Mouse (Mus musculus) liver, embryonic 11.5 days (tissue): ENCODE data around the gene Fgfr2. TPM values are rescaled to one million over a fixed set of nuclear protein-coding genes. Genes with fewer than 3 reads are reported as not detected.

Source experiments
- ATAC-seq: fragments of 200-750 bp; cut with Nextera tagmentation; replicated peaks from 2 replicates; pipeline ENCODE4 v1.8.0; 2017; ENCODE audit warnings: moderate number of reproducible peaks, mild to moderate bottlenecking, moderate TSS enrichment, moderate library complexity; ENCODE audit not compliant: low FRiP score
- DNase-seq: peaks from one replicate; pipeline ENCODE4 v3.0.0-alpha.2; 2017; ENCODE audit warnings: low spot score
- H3K27ac ChIP-seq: fragments of 300-500 bp; sonication (generic); 2 replicates; pipeline ENCODE4 v1.5.1; 2014; ENCODE audit warnings: mild to moderate bottlenecking, low read depth, low read length, control low read depth
- H3K27me3 ChIP-seq: fragments of 300-500 bp; sonication (generic); replicated peaks from 2 replicates; pipeline ENCODE4 v1.6.1; 2014; ENCODE audit warnings: low read length, mixed read lengths; ENCODE audit not compliant: control insufficient read depth, insufficient read depth
- H3K36me3 ChIP-seq: fragments of 300-500 bp; sonication (generic); 2 replicates; pipeline ENCODE4 v1.6.1; 2014; ENCODE audit warnings: mild to moderate bottlenecking, low read length, moderate library complexity, mixed read lengths; ENCODE audit not compliant: control insufficient read depth, insufficient read depth
- H3K4me1 ChIP-seq: fragments of 300-500 bp; sonication (generic); replicated peaks from 2 replicates; pipeline ENCODE4 v1.6.1; 2014; ENCODE audit warnings: low read length, mixed read lengths; ENCODE audit not compliant: control insufficient read depth, insufficient read depth
- H3K4me2 ChIP-seq: fragments of 300-500 bp; sonication (generic); 2 replicates; pipeline ENCODE4 v1.6.1; 2014; ENCODE audit warnings: mild to moderate bottlenecking, control low read depth, moderate library complexity
- H3K4me3 ChIP-seq: fragments of 300-500 bp; sonication (generic); 2 replicates; pipeline ENCODE4 v1.5.1; 2014; ENCODE audit warnings: low read depth, low read length, control low read depth
- H3K9ac ChIP-seq: fragments of 300-500 bp; sonication (generic); 2 replicates; pipeline ENCODE4 v1.6.1; 2014; ENCODE audit warnings: low read depth, low read length, control low read depth
- H3K9me3 ChIP-seq: fragments of 300-500 bp; sonication (generic); 2 replicates; pipeline ENCODE4 v1.6.1; 2016; ENCODE audit warnings: low read length, inconsistent platforms, mixed read lengths; ENCODE audit not compliant: control insufficient read depth
- WGBS: fragments of 180-500 bp; shearing (Covaris S2); extraction: QIAGEN DNeasy Blood & Tissue Kit; methylation state at CpG from one replicate; pipeline ENCODE4 v1.1.7; 2014; 5-methylcytosine and 5-hydroxymethylcytosine counted together
- polyA plus RNA-seq: library from polyadenylated mRNA; unstranded; fragments of >200 nt; fragmentation: Nextera tagmentation; extraction: Ambion mirVana; gene quantifications from 2 replicates; pipeline ENCODE4 v1.2.1, GENCODE M21; 2014

Fgfr2 gene
- polyA plus RNA-seq, 1 experiment from 2014 or later: 32.6 TPM

- Histone ChIP-seq H3K4me3 (no peak overlapping the region), H3K27me3 (no peaks in the 10 kb centered on the region), H3K9ac (no peak overlapping the region), H3K36me3 (no peaks in the 10 kb centered on the region), H3K4me2 (no peak overlapping the region), H3K9me3 (no peaks in the 10 kb centered on the region), H3K27ac (no peak overlapping the region), H3K4me1 (no peaks in the 10 kb centered on the region)
- DNase-seq (no peak), ATAC-seq (no peak)
- 69% methylated on average over 3 of the region's 3 CpGs for WGBS
These were observed 1048.6 kb downstream of the Fgfr2 start for GRCm38 (mm10) chr7:132074503-132074902.

DNA sequence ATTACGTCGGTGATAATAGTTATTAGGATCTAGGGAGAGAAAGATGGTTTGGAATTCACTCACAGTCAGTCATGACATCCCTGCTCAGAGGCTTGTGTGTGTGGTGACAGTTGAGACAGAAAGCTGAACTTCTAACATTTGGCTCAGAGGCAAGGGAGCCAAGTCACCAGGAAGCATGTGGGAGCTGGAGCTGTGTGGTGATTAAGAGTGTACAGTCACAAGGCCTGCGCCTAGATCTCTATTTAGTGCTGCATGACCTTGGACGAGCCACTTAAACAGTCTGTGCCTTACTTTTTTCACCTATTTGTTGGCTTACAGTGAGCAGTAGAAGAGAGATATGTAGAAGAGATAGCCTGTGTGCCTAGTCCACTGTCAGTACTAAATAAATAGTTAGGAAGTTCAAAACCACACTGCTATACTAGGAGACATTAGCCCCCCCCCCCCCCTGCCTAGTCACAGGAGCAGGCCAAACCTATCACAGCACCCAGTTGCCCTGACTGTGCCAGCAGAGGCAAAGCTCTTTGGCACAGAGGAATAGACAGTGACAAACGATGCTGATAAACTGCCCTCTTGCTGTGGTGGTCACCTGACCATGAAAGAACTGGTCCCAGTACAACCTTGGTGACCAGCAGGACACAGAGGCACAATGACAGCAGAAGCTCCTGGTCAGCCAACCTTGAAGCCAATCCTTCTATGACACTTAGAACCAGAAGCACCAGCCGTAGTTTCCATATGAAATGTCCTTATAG is 1052.1 kb downstream of the Fgfr2 start:
- H3K27ac ChIP-seq: no peak overlapping the region
- H3K36me3 ChIP-seq: no peaks in the 10 kb centered on the region
- H3K27me3 ChIP-seq: no peaks in the 10 kb centered on the region
- DNase-seq: no peak
- WGBS: 84% methylated on average over 6 of the region's 6 CpGs
- H3K9me3 ChIP-seq: no peaks in the 10 kb centered on the region
- H3K4me2 ChIP-seq: no peak overlapping the region
- H3K4me3 ChIP-seq: no peak overlapping the region
- ATAC-seq: no peak
- no peak overlapping the region for H3K9ac ChIP-seq
- no peaks in the 10 kb centered on the region for H3K4me1 ChIP-seq

- Histone ChIP-seq H3K4me1 (no peaks in the 10 kb centered on the region), H3K27me3 (no peaks in the 10 kb centered on the region), H3K36me3 (no peaks in the 10 kb centered on the region), H3K27ac (no peak overlapping the region), H3K9me3 (no peaks in the 10 kb centered on the region), H3K4me2 (no peak overlapping the region), H3K9ac (no peak overlapping the region), H3K4me3 (no peak overlapping the region)
- DNase-seq: no peak
- 71% methylated on average over 5 of the region's 5 CpGs for WGBS
- ATAC-seq: no peak
These were observed 1055.2 kb downstream of the Fgfr2 start for GRCm38 (mm10) chr7:132067951-132068350.

- no peak for ATAC-seq
- Histone ChIP-seq H3K27me3 (no peaks in the 10 kb centered on the region), H3K27ac (no peak overlapping the region)
These were observed 1055.6 kb downstream of the Fgfr2 start for GRCm38 (mm10) chr7:132067511-132067910.

GRCm38 (mm10) chr7:132060116-132060515 is 1063.0 kb downstream of the Fgfr2 start:
- Histone ChIP-seq H3K9me3 (no peaks in the 10 kb centered on the region), H3K4me3 (no peak overlapping the region), H3K4me1 (no peaks in the 10 kb centered on the region), H3K9ac (no peak overlapping the region), H3K27me3 (no peaks in the 10 kb centered on the region), H3K36me3 (no peaks in the 10 kb centered on the region), H3K4me2 (no peak overlapping the region), H3K27ac (no peak overlapping the region)
- no peak for ATAC-seq
- peak; percentile 34 for DNase-seq
- WGBS: 71% methylated on average over 7 of the region's 7 CpGs

More at GRCm38 (mm10) chr7:132067511-132067910, 1055.6 kb downstream of the Fgfr2 start:
- Histone ChIP-seq H3K9ac (no peak overlapping the region), H3K4me2 (no peak overlapping the region), H3K4me3 (no peak overlapping the region), H3K4me1 (no peaks in the 10 kb centered on the region), H3K9me3 (no peaks in the 10 kb centered on the region), H3K36me3 (no peaks in the 10 kb centered on the region)
- DNase-seq: no peak
- 72% methylated on average over 5 of the region's 5 CpGs for WGBS

GRCm38 (mm10) chr7:132056565-132056964 is 1066.6 kb downstream of the Fgfr2 start:
- no peak for DNase-seq

GRCm38 (mm10) chr7:132046662-132047061 is 1076.5 kb downstream of the Fgfr2 start:
- ATAC-seq: no peak
- H3K4me1 ChIP-seq: no peaks in the 10 kb centered on the region
- no peak overlapping the region for H3K9ac ChIP-seq

More at GRCm38 (mm10) chr7:132056565-132056964, 1066.6 kb downstream of the Fgfr2 start:
- Histone ChIP-seq H3K4me2 (no peak overlapping the region), H3K27me3 (no peaks in the 10 kb centered on the region), H3K4me3 (no peak overlapping the region), H3K9me3 (no peaks in the 10 kb centered on the region), H3K9ac (no peak overlapping the region), H3K36me3 (no peaks in the 10 kb centered on the region), H3K4me1 (no peaks in the 10 kb centered on the region), H3K27ac (no peak overlapping the region)
- ATAC-seq: no peak
- 82% methylated on average over 7 of the region's 7 CpGs for WGBS

DNA sequence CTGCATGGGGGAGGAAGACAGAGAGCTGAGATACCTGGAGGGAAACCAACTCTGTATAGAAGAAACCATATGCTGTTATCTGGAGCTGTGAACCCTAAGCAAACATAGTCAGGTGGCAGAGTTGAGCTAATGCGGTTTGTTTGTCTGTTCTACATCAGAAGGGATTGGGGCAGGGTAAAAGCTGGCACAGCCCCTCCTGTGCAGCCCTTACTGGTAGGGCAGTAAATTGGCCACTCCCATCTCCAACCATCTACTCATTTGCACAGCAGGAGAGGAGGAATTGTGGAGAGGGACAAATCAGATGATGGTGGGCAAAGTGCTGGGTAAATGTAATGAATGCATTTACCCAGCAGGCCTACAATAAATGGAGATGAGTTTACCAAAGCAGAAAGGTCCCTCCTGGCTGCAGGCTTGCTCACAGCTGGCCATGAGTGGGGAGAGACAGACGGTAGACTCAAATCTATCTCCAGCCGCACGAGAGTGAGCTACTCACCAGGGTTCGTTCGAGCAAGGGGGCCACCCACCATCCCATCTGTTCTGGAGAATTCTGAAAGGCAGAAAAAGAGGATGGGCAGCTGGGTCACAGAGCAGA is 1091.1 kb downstream of the Fgfr2 start:
- Histone ChIP-seq H3K4me2 (no peak overlapping the region), H3K9me3 (no peaks in the 10 kb centered on the region), H3K27me3 (no peaks in the 10 kb centered on the region), H3K4me3 (no peak overlapping the region), H3K27ac (no peak overlapping the region), H3K36me3 (no peaks in the 10 kb centered on the region), H3K4me1 (no peaks in the 10 kb centered on the region), H3K9ac (no peak overlapping the region)
- no peak for ATAC-seq
- 62% methylated on average over 6 of the region's 6 CpGs for WGBS
- no peak for DNase-seq

More at GRCm38 (mm10) chr7:132046662-132047061, 1076.5 kb downstream of the Fgfr2 start:
- 72% methylated on average over 4 of the region's 4 CpGs for WGBS
- DNase-seq: no peak
- Histone ChIP-seq H3K4me2 (no peak overlapping the region), H3K27ac (no peak overlapping the region), H3K9me3 (no peaks in the 10 kb centered on the region), H3K4me3 (no peak overlapping the region), H3K36me3 (no peaks in the 10 kb centered on the region), H3K27me3 (no peaks in the 10 kb centered on the region)

- H3K4me2 ChIP-seq: no peak overlapping the region
- 45% methylated on average over 6 of the region's 6 CpGs for WGBS
- H3K27ac ChIP-seq: no peak overlapping the region
- ATAC-seq: no peak
- no peak overlapping the region for H3K9ac ChIP-seq
- no peaks in the 10 kb centered on the region for H3K4me1 ChIP-seq
- no peaks in the 10 kb centered on the region for H3K27me3 ChIP-seq
- no peaks in the 10 kb centered on the region for H3K36me3 ChIP-seq
- no peak for DNase-seq
- H3K9me3 ChIP-seq: no peaks in the 10 kb centered on the region
- no peak overlapping the region for H3K4me3 ChIP-seq
These were observed 1096.5 kb downstream of the Fgfr2 start for GRCm38 (mm10) chr7:132026671-132027070.
